Mouse (Mus musculus): ENCODE measurements around the gene Gtf2a1. TPM values are rescaled to one million over a fixed set of nuclear protein-coding genes. Genes with fewer than 3 reads are reported as not detected.
"Not testable (repeated sequence)": the region's sequence is repeated elsewhere in the genome, so short reads cannot be mapped to it uniquely, and the experiment has no call there.

The Gtf2a1 gene
- polyA plus RNA-seq, 1 experiment, result 13.7 TPM

DNA sequence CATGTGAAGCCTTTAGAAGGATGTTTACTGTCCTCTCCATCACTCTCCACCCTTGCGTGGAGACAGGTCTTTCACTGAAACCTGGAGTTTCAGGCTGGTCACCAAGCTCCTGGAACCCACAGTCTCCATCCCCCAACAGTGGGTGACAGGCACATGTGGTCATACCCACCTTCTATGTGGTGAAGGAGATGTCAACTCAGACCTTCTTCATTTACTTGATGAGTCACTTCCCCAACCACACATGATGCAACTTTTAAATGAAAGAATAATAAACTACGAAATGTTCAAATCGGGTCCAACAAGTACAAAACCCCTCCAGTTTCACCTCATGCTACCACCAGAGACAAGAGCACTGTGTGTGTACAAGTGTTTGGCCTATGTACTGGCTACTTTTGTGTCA lies 5.1 kb downstream of the Gtf2a1 start:
- Histone ChIP-seq H3K4me3 (replicated peaks; ENCODE audit: extremely low read depth, low read depth, low read length) (no peak overlapping the region), H3K4me1 (ENCODE audit: control insufficient read depth, insufficient read depth, low read length) (peaks cover 20% of the 10 kb centered on the region)
- WGBS, result 73% methylated on average over 3 of the region's 3 CpGs
- TF ChIP-seq POLR2A (IDR thresholded peaks at IDR 0.05; ENCODE audit: borderline replicate concordance, extremely low read depth, low read depth, low read length) (no peak), CTCF (IDR thresholded peaks at IDR 0.05; ENCODE audit: insufficient read depth, low read length) (no peak)
- DNase-seq, result no peak

DNA sequence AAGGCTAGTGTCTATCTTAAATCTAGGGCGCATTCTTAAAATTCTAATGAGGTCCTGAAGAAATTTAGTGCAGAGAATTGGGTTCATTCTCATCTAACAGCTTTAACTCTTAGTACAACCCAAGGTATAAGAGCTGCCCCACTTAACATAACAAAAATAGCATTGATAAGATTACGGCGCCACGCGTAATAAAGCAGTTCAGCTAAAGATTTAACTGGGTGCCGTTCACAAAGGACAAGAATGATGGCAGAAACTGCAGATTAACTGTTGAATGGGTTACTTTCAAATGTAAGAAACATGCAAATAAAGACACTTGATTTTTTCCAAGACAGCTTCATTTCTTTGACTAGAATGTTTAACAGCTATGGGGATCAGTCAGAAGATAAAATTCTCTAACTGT lies 6.9 kb downstream of the Gtf2a1 start:
- WGBS, result 82% methylated on average over 6 of the region's 6 CpGs
- no peak for DNase-seq
- no peak overlapping the region for H3K4me3 ChIP-seq (replicated peaks; ENCODE audit: extremely low read depth, low read depth, low read length)
- H3K4me1 ChIP-seq (ENCODE audit: control insufficient read depth, insufficient read depth, low read length), result peaks cover 20% of the 10 kb centered on the region
- TF ChIP-seq CTCF (IDR thresholded peaks at IDR 0.05; ENCODE audit: insufficient read depth, low read length), result no peak
- TF ChIP-seq POLR2A (IDR thresholded peaks at IDR 0.05; ENCODE audit: borderline replicate concordance, extremely low read depth, low read depth, low read length), result no peak

DNA sequence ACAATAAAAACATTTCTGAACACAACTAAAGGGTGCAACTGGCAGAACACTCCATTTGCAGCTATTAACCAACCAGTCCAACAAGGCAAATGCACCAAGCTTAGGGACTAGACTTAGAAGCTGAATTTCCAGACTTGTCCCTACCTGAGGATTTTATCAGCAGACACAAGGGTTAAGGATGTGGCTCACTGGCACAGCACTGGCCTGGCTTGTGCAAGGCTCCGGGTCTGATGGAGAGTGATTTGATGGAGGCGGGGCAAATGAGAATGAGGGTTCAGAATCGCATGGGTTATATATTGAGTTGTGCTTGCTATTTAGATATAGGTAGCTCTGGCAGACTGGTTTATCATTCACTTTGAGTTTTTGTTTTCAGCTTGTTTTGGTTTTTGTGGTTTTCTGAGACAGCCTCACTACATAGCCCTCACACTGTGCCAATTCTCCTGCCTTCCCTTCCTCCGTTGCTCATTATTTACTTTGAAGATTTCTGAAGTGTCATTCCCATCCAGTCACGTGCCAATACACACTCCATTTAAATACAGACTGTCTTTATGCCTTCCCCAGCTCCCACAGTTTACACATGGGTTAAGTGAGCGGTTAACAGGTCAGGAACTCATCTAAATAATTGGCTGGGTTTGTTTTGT lies 7.8 kb downstream of the Gtf2a1 start:
- Histone ChIP-seq H3K4me1 (ENCODE audit: control insufficient read depth, insufficient read depth, low read length) (peaks cover 20% of the 10 kb centered on the region), H3K4me3 (replicated peaks; ENCODE audit: extremely low read depth, low read depth, low read length) (no peak overlapping the region)
- TF ChIP-seq POLR2A (IDR thresholded peaks at IDR 0.05; ENCODE audit: borderline replicate concordance, extremely low read depth, low read depth, low read length) (no peak), CTCF (IDR thresholded peaks at IDR 0.05; ENCODE audit: insufficient read depth, low read length) (no peak)
- no peak for DNase-seq
- WGBS, result 41% methylated on average over 6 of the region's 6 CpGs

DNA sequence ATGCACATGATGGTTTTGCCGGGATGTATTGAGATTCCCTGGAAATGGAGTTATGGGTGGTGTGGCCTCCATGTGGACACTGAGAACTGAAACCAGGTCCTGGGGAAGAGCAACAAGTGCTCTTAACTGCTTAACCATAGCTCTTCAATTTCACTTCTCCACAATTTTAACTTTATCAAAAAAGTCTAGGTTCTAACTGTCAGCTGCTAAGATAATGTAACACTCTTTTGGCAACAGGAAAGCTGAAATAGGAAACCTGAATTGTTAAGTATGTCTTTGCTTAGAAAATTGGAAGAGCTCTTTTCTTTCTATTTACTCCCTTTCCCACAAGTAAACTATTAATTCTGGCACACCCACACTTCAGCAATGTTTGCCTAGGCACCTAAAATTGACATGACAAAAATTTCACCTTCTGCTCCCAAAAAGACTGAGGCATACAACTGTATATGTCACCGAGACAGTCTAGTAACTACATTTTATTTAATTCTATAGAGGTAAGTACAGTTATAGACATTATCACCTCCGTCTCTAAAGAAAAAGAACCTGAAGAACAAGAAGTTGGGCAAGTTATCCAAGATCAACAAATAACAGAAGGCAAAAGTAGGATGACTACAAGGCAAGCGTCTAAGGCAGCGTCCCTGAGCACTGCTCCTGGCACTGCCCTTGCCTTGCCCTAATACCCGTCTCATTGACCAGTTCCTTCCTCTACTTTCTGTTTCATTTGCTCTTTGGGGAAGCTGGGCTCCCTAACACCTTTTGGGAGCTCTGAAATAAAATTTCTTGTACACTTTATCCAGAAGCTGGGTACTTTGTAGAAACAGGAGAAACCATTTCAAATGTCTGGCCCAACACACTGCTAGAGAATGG lies 8.8 kb downstream of the Gtf2a1 start:
- 45% methylated on average over 6 of the region's 6 CpGs for WGBS
- TF ChIP-seq CTCF (IDR thresholded peaks at IDR 0.05; ENCODE audit: insufficient read depth, low read length) (no peak), POLR2A (IDR thresholded peaks at IDR 0.05; ENCODE audit: borderline replicate concordance, extremely low read depth, low read depth, low read length) (no peak)
- H3K4me1 ChIP-seq (ENCODE audit: control insufficient read depth, insufficient read depth, low read length), result peaks cover 18% of the 10 kb centered on the region
- no peak for DNase-seq
- peak overlapping the region; percentile 29 for H3K4me3 ChIP-seq (replicated peaks; ENCODE audit: extremely low read depth, low read depth, low read length)

DNA sequence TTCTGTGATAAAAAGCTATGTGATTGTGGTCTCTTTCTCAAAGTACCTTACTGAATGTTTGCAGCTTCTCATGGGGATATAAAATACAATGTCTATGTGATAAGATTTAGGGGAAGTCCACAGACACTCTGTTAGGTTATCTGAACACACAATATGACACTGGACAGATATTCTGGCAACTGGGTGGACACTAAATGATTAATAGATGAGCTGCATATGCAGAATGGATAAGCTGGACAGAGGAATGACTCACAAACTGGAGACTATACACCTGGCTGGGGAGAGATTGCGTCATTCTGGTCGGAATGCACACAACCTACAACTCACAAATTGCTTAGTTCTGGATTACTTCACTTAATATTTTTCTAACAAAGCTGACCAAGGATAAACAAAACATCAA lies 10.6 kb downstream of the Gtf2a1 start:
- no peak for DNase-seq
- Histone ChIP-seq H3K4me1 (ENCODE audit: control insufficient read depth, insufficient read depth, low read length) (peaks cover 16% of the 10 kb centered on the region), H3K4me3 (replicated peaks; ENCODE audit: extremely low read depth, low read depth, low read length) (no peak overlapping the region)
- no peak for TF ChIP-seq POLR2A (IDR thresholded peaks at IDR 0.05; ENCODE audit: borderline replicate concordance, extremely low read depth, low read depth, low read length)
- no peak for TF ChIP-seq CTCF (IDR thresholded peaks at IDR 0.05; ENCODE audit: insufficient read depth, low read length)
- 82% methylated on average over 2 of the region's 2 CpGs for WGBS

DNA sequence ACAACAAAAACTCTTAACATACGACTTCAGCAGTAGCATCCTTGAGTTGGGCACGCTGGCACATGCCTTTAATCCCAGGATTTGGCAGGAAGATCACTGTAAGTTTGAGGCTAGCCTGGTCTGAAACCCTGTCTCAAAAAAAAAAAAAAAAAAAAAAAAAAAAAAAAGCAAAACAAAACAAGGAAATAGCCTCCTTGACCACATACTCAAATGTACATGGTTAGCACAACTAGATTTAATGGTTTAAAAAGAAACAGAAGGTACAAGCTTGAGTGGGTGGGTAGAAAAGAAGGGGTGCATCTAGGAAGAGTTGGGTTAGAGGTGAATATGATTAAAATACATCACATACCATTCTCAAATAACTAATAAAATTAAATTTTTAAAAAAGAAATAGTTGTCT lies 18.6 kb downstream of the Gtf2a1 start:
- Histone ChIP-seq H3K4me3 (replicated peaks; ENCODE audit: extremely low read depth, low read depth, low read length) (no peak overlapping the region), H3K4me1 (ENCODE audit: control insufficient read depth, insufficient read depth, low read length) (no peaks in the 10 kb centered on the region)
- 86% methylated on average over 2 of the region's 2 CpGs for WGBS
- TF ChIP-seq CTCF (IDR thresholded peaks at IDR 0.05; ENCODE audit: insufficient read depth, low read length), result no peak
- TF ChIP-seq POLR2A (IDR thresholded peaks at IDR 0.05; ENCODE audit: borderline replicate concordance, extremely low read depth, low read depth, low read length), result no peak
- no peak for DNase-seq

DNA sequence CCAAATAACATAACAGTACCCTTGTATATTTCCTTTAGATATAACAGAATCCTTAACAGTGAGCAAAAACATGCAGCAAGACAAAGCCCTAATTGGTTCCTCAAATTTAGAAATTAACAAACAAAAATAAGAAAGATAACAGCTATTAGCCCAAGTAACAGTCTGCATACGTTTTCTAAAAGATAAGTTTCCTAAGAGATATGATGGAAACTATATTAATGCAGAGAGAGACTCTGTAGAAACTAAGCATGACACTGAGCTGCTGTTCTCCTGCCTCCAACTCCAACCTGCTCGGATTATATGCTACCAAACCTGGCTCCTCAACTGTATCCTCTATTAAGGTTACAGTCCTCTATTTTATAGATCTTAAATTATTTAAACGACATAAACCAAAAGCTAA lies 21.0 kb downstream of the Gtf2a1 start:
- H3K4me1 ChIP-seq (ENCODE audit: control insufficient read depth, insufficient read depth, low read length), result no peaks in the 10 kb centered on the region
- no peak overlapping the region for H3K4me3 ChIP-seq (replicated peaks; ENCODE audit: extremely low read depth, low read depth, low read length)
- no peak for TF ChIP-seq POLR2A (IDR thresholded peaks at IDR 0.05; ENCODE audit: borderline replicate concordance, extremely low read depth, low read depth, low read length)
- no peak for TF ChIP-seq CTCF (IDR thresholded peaks at IDR 0.05; ENCODE audit: insufficient read depth, low read length)
- WGBS, result 82% methylated on average over 3 of the region's 3 CpGs
- DNase-seq, result no peak

DNA sequence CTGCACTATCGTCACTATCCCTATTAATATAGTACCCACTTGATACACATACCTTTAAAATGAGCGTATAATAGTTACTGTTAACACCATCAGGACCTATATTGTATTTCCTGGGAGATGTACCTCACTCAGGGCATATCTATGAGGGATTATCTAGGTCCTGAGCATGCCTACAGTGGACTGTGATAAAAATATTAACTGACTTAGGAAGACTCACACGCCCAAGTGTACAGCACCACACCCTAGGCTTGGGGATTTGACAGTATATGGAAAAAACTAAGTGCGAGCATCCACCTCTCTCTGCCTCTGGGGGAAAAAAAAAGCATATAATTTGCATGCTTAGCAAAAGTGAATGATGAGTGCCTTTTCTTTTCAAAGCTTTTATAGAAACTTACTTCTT lies 23.1 kb downstream of the Gtf2a1 start:
- TF ChIP-seq CTCF (IDR thresholded peaks at IDR 0.05; ENCODE audit: insufficient read depth, low read length) (no peak), POLR2A (IDR thresholded peaks at IDR 0.05; ENCODE audit: borderline replicate concordance, extremely low read depth, low read depth, low read length) (no peak)
- WGBS, result 93% methylated on average over 4 of the region's 4 CpGs
- no peaks in the 10 kb centered on the region for H3K4me1 ChIP-seq (ENCODE audit: control insufficient read depth, insufficient read depth, low read length)
- H3K4me3 ChIP-seq (replicated peaks; ENCODE audit: extremely low read depth, low read depth, low read length), result no peak overlapping the region
- DNase-seq, result no peak

DNA sequence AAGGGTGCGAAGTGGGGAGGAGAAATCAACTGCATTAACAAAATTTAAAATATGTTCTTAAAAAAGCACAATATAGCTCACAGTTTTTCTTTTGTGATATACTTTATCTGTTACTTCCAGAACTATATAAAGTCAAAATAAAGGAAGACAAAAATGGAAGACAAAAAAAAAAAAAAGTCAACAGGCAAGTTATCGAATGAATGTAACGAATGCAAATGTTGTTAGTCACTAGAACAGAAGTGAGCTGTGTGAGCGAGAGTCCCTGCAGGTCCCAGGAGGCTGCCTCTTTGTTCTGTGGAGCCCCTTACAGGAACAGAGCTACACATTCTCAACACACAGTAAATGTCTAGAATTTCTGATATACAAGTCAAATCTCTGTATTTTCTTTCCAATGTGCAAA lies 32.1 kb downstream of the Gtf2a1 start:
- not testable (repeated sequence) for H3K4me3 ChIP-seq (replicated peaks; ENCODE audit: extremely low read depth, low read depth, low read length); H3K4me1 ChIP-seq (ENCODE audit: control insufficient read depth, insufficient read depth, low read length); DNase-seq
- 91% methylated on average over 4 of the region's 4 CpGs for WGBS

DNA sequence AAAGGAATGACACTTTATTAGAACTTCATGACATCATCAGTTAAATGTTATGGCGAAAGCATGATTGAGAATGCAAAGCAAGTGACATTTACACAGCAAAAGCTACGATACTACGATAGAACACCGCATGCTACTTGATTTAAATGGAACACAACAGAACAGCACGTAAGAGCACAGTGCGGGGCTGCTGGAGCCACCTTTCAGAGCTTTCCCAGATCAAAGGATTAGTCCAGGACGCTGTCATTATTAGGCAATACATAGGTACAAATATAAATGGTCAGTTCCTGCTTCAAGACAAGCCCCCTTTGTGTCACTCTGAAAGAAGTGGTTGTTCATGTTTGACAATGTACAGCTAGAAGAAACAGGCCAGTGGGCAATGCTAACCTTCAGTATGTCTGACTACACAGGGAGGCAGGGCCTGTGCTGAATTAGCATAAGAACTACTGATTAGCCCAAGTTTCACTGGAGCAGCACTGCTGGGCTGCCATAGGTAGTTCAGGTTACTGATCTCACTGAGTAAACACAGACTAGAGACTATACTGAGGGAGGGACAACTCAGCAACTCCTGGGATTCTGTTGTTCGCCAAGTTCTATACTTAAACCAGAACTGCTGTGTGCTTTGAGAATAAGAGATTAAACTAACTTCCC lies 32.8 kb downstream of the Gtf2a1 start:
- not testable (repeated sequence) for H3K4me3 ChIP-seq (replicated peaks; ENCODE audit: extremely low read depth, low read depth, low read length); DNase-seq; H3K4me1 ChIP-seq (ENCODE audit: control insufficient read depth, insufficient read depth, low read length)
- WGBS, result 74% methylated on average over 8 of the region's 8 CpGs
